Mouse (Mus musculus): ENCODE data around the gene Cmtr2.

Gene Cmtr2

DNA sequence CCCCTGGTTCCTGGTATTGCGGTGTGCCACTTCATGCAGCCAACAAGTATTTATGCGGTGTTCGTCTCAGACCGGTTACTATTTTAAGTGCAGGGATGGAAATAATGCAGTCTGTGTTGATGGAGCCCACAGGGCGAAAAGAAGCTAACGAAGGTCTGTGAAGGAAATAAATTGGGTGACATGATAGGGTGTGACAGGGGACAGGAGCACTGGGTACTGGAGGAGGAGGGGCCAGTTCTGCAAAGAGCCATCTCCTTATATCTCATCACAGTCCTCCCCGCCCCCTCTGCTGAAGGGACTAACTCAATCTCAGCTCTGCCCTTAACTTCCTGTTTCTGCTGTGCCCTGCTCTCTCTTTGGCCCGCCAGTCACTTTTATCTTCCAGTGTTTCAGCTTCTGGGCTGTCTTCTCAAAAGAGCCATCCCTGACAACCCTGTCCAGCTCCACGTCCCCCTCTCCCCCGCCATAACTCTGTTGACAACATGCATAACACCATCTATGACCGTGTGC lies 50.4 kb downstream of the Cmtr2 start:
- no peak for DNase-seq

DNA sequence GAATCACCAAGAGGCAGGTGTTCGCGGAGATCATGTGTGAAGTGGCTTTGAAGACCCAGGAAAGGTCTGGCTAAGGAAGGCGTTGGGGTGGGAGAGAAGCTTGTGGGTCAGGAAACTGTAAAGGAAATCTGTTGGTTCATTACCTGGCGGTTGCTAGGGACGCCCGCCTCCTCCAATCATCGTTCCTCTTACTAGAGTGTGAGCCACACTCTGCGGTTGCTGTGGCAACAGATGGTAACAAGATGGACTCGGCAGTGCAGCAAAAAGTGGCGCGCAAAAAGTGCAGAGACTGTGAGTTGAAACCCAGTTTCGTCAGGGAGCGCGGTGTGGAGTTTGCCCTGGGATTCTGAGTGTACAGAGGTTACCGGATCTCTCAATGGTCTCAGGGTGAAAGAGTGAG lies 51.3 kb downstream of the Cmtr2 start, which contains the start of gene Hydin:
Gene Hydin, plus strand, starts transcription at position 237 of the 400 bp plus-strand sequence.
- peak in 1 of 2 experiments; percentile 1 for DNase-seq

DNA sequence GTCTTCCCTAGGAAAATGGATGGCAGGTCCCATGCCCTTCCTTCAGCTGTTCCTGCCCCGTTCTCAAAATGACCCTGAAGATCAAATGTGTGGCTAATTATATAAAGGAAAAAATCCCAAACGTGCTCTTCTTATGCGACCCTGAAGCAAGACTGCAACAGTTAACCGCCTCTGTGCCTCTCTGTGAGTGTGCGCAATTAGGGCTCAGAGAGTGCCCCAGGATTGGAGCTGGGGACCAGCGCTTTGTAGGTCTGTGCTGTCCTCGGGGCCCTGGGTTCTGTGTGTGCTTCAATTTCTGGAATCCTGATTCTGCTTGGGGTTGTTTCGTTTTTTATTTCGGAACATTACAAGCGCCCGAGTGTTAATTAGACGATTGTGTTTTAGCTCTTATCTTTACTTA lies 51.8 kb downstream of the Cmtr2 start:
- no peak for DNase-seq

DNA sequence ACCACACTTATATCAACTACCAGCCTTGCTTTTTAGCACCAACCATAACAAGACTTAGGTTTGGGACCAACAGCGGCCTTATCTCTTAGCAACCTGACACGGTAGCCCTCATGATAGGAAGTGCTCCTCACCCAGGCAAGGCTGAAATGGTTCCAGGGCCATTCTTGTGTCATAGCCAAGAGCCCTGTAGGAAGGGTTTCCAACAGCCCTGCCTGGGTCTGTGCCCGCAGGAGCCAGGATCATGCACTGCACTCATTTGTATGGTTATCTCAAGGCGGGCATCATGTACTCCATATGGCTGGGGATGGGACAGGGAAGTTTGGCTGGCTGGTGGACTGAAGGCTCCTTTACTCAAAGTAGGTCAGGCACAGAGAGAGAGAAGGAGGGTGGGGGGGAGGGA lies 55.2 kb downstream of the Cmtr2 start:
- DNase-seq = no peak

DNA sequence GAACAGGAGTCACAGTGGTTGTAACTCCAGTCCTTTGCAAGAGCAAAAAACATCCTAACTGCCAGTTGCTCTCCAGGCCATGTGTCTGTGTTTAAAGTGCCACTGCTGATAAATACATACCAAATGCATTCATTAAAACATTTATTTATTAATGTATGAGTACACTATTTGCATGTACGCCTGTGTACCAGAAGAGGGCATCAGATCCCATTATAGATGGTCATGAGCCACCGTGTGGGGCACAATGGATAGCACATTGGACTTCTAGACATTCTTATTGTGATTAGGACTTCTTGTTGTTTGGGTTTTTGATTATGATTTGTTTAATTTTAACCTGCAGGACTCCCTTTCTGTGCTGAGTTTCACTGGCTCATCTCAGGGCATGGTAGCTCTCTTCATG lies 57.9 kb downstream of the Cmtr2 start:
- DNase-seq = no peak
